Mouse (Mus musculus) left cerebral cortex, postnatal 4 days (tissue): ENCODE measurements around the gene Gpc6. TPM values are rescaled to one million over a fixed set of nuclear protein-coding genes. Genes with fewer than 3 reads are reported as not detected.

Experiments used
- DNase-seq: peaks from one replicate; pipeline ENCODE4 v3.0.0-alpha.2; 2022
- intact Hi-C: fragments of 180-260 bp; cut with DNase I; formaldehyde crosslinking; loops from one replicate; pipeline ENCODE4 v1.15.1; 2025
- total RNA-seq, 2 experiments: library from RNA; stranded (reverse); gene quantifications; 2 replicates each; pipeline ENCODE4 v1.2.3; 2021

Gene Gpc6
- total RNA-seq, 2 experiments from 2014 or later = 24.8 to 26.4 TPM

DNA sequence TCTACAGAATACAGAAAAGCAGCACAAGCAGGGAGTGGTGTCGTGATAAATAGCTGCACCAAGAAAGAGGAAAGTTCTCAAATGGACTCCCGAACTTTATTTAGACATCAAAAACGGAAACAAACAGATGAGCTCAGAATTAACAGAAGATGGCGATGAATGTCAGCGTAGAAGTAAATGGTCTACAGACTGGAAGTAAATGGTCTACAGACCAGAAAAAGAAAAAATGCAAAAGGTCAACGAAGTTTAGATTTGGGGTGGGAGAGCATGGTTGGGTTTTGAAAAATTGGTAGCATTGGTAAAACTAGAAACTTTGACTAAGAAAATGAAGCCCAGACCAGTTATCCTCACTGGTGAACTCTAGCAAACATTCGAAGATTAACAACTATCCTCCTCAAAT, 748.4 kb downstream of the Gpc6 start:
- DNase-seq = no peak
- intact Hi-C loops = no loop called here

- intact Hi-C loops = no loop called here
- DNase-seq = no peak
These were observed 749.4 kb downstream of the Gpc6 start for GRCm38 (mm10) chr14:117674482-117674881.

GRCm38 (mm10) chr14:117679926-117680325, 754.8 kb downstream of the Gpc6 start:
- intact Hi-C loops = no loop called here
- no peak for DNase-seq

DNA sequence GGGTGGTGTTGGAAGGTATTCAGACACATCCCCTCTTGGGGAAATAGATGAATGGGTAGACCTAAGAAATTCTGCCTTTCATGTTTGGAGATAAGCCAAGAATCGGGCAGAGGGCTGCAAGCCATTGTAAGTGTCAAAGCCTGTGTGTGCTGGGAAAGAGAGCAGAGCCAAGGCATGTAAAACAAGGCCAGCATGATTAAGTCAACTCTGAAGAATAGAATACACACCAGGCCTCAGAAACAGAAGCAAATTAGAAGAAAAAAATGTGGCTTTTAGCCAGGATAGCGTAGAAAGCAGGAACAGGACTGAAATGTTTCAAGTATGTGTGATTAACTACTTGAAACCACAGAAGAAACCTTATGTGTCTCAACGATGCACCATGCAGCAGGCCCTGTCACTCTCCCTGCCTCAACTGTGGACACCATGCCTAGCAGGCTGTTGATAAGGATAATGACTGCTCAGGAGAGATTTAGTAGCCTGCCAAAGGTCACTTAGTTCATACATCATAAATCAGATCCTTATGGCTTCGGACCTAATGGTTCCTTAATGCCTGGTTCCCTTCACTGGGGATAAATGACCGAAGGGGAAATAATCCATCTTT, 756.3 kb downstream of the Gpc6 start:
- DNase-seq = peak; percentile 29
- intact Hi-C loops = no loop called here

DNA sequence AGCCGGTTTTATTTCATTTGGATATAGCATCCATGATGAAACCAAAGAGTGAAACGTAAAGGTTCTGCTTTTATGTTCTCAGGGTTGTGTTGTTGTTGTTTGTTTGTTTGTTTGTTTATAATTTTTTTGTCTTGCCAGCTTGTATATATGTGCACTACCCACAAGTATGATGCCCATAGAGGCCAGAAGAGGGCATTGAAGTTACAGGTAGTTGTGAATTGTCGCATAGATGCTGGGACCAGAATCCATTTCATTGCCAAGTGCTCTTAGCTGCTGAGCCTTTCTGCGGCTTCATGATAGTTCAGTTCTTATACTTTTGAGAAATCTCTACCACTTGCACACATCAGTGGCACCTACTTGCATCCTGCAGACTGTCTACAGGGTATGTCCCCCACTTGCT, 758.0 kb downstream of the Gpc6 start:
- intact Hi-C loops = no loop called here
- DNase-seq = no peak

DNA sequence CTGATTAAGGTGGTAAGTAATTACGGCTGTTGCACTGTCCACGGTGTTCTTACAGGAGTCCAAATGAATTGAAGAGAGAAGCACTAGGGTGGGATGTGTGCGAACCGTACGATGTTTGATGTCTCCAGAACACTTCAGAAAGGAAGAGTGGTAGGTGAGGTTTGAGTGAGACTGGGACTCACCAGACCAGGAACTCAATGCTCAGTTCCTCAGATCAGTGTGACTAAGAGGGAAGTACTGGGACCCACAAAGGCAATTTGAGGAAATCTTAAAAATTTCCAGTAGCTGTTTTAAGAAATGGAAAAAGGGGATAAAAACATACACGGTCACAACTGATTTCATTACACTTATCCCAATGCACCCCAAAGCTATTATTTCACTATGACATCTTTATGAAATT, 764.7 kb downstream of the Gpc6 start:
- intact Hi-C loops = no loop called here
- no peak for DNase-seq

- DNase-seq = peak; percentile 15
- intact Hi-C loops = no loop called here
These were observed 770.5 kb downstream of the Gpc6 start for GRCm38 (mm10) chr14:117695565-117695964.

DNA sequence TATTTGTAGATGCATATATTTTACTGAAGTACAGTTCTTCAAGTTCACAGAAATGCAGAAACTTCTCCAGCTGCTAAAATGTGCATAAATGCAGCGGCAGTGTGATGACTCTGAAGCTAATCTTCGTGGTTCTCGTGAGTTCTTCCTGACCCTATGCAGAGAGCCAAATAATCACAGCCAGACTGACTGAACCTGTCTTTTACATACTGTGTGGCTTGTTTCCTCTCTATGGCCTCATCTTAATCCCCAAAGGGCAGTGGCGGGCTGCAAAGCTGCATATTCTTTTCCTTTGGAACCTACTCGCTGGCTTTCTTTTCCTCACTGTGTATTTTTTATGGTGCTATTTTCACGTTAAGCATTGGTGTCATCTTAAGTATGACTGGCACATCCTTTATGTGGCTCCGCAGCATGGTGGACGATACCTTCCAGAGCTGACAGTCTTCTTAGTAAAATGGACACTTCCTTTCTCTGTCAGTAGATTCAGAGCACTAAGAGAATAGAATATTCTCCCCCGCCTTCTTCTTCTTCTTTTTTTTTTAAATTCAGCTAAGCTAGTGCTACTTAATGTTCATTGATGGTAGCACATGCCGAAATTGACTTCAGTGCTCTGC, 775.7 kb downstream of the Gpc6 start:
- DNase-seq = no peak
- intact Hi-C loops = no loop called here

GRCm38 (mm10) chr14:117708817-117709216, 783.7 kb downstream of the Gpc6 start:
- intact Hi-C loops = no loop called here
- DNase-seq = no peak

DNA sequence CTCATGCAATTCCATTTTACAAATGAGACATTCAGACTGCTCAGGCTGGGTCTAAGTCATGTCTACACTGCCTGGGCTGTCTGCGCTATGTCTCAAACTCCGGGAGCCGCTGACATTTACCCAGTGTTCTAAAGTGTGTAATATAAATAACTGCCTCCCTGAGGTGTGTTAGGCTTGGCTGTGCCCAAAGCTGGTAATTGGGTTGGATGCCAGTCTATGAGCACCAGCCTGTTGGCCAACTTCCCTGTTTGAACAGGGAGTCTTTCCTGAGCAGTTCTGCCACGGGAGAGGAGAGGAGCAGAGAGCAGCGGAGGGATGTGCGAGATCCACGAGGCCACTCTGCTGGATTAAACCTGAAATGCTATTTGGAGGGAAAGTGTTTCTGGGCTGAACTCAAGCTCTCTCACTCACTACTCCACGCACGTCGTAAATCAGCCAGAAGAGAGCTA, 785.4 kb downstream of the Gpc6 start:
- intact Hi-C loops = no loop called here
- DNase-seq = peak; percentile 13

DNA sequence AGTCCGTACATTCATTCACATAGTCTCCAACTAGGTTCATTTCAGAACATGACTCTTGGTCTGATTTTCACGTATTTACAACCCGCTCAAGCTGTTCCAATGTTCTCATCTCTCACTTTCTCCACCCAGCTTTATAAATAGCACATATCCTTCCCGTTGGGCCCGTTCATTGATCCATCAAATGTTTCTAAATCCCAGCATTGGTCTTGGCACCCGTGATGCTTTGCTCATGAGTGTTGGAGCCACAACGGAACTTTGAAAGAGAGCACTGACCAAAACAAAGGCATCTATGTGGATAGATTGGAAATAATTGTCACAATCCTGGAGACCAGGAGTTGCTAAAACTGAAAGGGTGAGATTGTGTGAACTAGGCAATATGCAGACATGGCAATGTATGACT, 787.2 kb downstream of the Gpc6 start:
- DNase-seq = no peak
- intact Hi-C loops = no loop called here

DNA sequence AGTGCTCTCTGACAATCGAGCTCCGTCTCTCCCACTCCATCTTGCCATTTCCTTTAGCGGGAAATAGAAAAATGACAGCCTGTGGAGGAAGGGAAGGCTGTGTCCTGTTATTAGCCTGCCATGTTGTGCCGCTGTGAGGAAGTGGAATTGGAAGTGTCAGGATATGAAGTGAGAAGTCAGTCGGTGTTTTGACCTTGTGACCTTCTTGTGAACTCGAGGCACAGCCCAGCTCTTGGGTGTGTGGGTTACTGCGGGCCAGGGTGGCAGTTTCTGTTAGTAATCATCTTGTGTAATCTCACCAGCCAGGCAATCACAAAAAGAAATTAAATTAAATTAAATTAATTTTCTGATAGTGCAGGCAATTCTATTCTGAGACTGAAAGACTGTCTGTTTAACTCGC, 789.0 kb downstream of the Gpc6 start:
- intact Hi-C loops = no loop called here
- DNase-seq = no peak

DNA sequence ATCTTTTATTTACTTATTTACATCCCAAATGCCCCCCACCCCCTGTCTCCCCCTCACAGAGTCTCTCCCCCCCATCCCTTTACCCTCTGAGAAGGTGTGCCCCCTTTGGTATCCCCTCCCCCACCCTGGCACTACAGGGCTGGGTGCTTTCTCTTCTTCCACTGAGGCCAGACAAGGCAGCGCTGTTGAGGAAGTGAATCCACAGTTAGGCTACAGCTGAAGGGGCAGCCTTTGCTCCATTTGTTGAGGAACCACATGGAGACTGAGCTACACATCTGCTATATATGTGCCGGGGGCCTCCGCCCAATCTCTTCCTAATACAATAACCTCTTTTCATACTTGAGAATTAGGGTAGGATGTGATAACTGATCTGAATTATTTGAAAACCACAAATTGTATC, 791.2 kb downstream of the Gpc6 start:
- intact Hi-C loops = no loop called here
- no peak for DNase-seq

GRCm38 (mm10) chr14:117728741-117729140, 803.6 kb downstream of the Gpc6 start:
- intact Hi-C loops = no loop called here
- no peak for DNase-seq

- intact Hi-C loops = no loop called here
- no peak for DNase-seq
These were observed 830.1 kb downstream of the Gpc6 start for GRCm38 (mm10) chr14:117755231-117755630.

DNA sequence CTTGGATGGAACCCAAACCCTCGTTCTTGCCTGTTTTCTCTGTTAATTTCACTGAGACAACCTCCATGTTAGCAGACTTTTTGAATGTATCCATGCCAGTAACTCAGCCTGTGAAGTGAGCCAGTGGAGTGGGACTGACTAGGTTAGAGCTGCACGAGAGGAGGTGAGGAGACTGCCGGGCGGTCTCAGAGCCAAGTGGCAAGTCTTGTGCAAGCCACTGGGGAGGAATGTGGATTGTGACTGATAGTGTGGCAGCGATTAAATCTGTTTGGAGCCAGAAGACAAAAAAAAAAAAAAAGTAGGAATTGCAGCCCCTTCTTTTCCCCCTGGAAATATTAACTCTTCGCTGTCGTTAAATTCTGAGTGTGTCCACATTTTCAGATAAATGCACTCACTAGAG, 831.4 kb downstream of the Gpc6 start:
- intact Hi-C loops = no loop called here
- DNase-seq = no peak

DNA sequence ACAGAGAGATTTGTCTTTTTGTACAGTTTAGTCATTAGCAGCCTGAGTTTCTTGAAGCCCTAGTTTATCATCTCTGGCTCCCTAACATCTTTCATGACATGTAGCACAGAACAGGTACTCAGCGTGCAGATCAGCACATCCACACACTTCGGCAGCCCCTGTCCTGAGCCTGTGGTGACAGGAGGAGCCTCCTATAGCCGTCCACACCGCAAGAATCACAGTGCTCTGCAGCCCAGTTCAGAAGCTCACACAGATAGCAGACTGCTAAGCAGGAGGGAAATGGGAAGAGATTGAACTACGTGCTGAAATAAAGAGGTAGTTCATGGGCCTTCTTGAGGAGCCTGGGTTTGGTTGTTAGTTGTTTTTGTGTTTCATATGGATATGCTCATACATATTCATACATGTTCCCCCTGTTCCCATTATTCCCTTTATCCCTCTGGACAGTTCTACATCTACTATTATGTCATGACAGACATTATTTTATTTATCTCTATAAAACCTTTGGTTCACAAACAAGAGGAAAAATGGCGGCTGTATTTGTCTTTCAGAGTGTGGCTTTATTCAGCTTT, 832.8 kb downstream of the Gpc6 start:
- intact Hi-C loops = no loop called here
- no peak for DNase-seq

DNA sequence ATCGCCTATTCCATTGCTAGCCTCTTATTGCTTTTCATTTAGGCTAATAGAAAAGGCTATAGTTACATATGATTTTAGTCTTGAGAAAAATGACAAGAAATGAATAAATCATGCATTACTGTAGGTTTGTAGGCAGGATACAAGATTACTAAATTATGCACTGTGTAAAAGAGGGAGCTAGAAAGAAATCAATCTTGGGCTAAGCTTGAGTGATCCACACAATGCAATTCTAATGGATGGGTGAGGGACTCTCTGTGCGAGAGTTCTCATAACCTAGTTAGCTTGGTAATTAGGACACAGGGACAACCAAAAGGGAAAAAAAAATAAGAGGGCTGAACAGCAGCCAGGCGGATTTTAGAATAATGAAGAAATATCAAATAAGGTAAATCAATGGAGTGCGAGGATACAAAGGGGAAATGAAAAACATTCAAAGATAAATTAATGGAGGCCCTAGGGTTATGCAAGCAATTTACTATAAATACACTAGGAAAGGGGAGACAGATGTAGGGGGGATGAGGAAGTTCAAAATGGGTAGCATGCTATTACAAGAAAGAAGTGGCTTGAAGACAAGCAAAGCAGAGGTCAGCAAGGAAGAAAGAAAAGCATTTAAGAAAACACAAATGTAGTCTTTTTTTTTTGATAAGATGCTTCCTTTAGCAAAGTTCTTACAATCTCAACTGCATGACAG, 835.9 kb downstream of the Gpc6 start:
- intact Hi-C loops = no loop called here
- no peak for DNase-seq

DNA sequence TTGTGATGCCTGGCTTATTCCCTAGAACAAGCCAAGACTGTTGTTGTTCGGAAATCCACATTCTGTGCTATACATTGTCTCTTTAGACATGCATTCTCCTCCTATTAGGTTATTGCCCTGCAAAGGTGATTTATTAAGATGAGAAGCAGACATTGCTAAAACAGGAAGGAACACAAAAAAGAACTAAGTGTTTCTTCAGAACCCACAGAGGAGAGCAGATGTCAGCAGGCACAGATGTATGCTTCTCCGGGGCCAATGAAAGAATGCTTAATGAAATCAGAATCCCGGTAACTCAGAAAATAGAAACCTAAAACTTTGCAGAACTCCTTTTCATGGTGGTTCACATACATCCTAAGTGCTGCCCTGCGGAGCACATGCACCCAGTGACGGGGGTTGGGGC, 837.8 kb downstream of the Gpc6 start:
- DNase-seq = no peak
- intact Hi-C loops = no loop called here

- intact Hi-C loops = no loop called here
- DNase-seq = no peak
These were observed 842.7 kb downstream of the Gpc6 start for GRCm38 (mm10) chr14:117767861-117768260.

DNA sequence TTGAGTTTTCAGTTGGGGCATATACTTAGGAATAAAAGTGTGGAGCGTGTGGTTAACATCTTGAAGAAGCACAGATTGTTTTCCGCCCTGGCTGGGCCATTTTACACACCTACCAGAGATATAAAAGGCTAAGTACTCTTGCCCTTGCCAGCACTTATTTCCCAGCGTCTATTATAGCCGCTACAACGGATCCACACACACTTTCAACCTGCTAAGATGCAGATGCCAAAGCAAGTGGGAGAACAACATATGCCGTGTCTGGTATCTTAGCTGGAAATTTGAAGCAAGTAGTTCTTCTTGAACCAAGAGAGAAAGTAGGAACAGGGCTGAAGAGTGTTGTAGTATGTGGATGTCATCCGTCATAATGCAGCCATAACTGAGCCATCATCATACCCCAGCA, 843.6 kb downstream of the Gpc6 start:
- intact Hi-C loops = no loop called here
- DNase-seq = no peak

- DNase-seq = no peak
- intact Hi-C loops = no loop called here
These were observed 848.3 kb downstream of the Gpc6 start for GRCm38 (mm10) chr14:117773373-117773772.
